Mouse (Mus musculus) olfactory bulb, adult 2 months (tissue): ENCODE measurements at regions not wholly inside any gene's neighbourhood (a gene's known extent, or its start where the extent isn't known, plus 50 kb on each side); places are given as distances from the start of the nearest gene placed in this dataset.

Experiments used
- CTCF ChIP-seq: fragments of 200-500 bp; IDR thresholded peaks from 2 replicates; pipeline ENCODE4 v1.5.1; 2012; ENCODE audit warnings: low read depth, mild to moderate bottlenecking, low read length, moderate library complexity; ENCODE audit not compliant: insufficient read depth
- POLR2A ChIP-seq: fragments of 200-500 bp; IDR thresholded peaks from 2 replicates; pipeline ENCODE4 v1.6.1; 2012; ENCODE audit warnings: mild to moderate bottlenecking, low read depth, low read length, moderate library complexity; ENCODE audit not compliant: insufficient read depth

DNA sequence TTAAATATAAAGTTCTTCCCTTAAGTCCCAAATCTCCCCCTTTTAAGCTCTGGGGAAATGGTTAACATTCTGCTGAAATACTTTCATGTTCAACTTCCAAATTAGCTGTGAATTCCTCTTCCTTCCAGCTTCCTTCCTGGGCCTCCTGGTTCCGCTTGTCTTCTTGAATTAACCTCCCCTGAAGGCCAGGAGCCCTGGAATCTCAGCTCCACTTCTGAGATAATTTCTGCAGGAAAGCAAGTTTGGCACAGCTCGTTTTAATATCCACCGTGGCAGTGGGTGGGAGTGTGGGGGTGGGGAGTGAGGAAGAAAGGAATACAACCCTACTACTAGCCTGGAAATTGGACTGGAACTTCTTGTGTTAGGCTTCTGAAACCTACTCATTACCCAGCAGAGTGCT, 110.8 kb upstream of the Tsc22d2 start:
- TF ChIP-seq CTCF, result no peak
- no peak for TF ChIP-seq POLR2A
